Mouse (Mus musculus) midbrain, embryonic 15.5 days (tissue): ENCODE data around the gene Iqsec3. TPM values are rescaled to one million over a fixed set of nuclear protein-coding genes. Genes with fewer than 3 reads are reported as not detected.

Source experiments
- ATAC-seq: fragments of 200-750 bp; cut with Nextera tagmentation; replicated peaks from 2 replicates; pipeline ENCODE4 v1.8.0; 2017; ENCODE audit warnings: moderate TSS enrichment
- H3K27ac ChIP-seq: fragments of 300-500 bp; sonication (generic); 2 replicates; pipeline ENCODE4 v1.5.1; 2015; ENCODE audit warnings: mild to moderate bottlenecking, inconsistent platforms
- H3K27me3 ChIP-seq: fragments of 300-500 bp; sonication (generic); replicated peaks from 2 replicates; pipeline ENCODE4 v1.6.1; 2015; ENCODE audit warnings: inconsistent platforms
- H3K36me3 ChIP-seq: fragments of 300-500 bp; sonication (generic); replicated peaks from 2 replicates; pipeline ENCODE4 v1.6.1; 2015; ENCODE audit warnings: inconsistent platforms
- H3K4me1 ChIP-seq: fragments of 300-500 bp; sonication (generic); 2 replicates; pipeline ENCODE4 v1.6.1; 2015; ENCODE audit warnings: inconsistent platforms
- H3K4me2 ChIP-seq: fragments of 300-500 bp; sonication (generic); 2 replicates; pipeline ENCODE4 v1.6.1; 2015; ENCODE audit warnings: inconsistent platforms, mild to moderate bottlenecking, moderate library complexity
- H3K4me3 ChIP-seq: fragments of 300-500 bp; sonication (generic); 2 replicates; pipeline ENCODE4 v1.5.1; 2015; ENCODE audit warnings: mild to moderate bottlenecking, inconsistent platforms
- H3K9ac ChIP-seq: fragments of 300-500 bp; sonication (generic); 2 replicates; pipeline ENCODE4 v1.6.1; 2015; ENCODE audit warnings: mild to moderate bottlenecking, inconsistent platforms
- H3K9me3 ChIP-seq: fragments of 300-500 bp; sonication (generic); 2 replicates; pipeline ENCODE4 v1.6.1; 2016; ENCODE audit warnings: inconsistent platforms
- WGBS: fragments of 180-500 bp; shearing (Covaris S2); methylation state at CpG from one replicate; pipeline ENCODE4 v1.1.7; 2015; ENCODE audit warnings: mixed read lengths; 5-methylcytosine and 5-hydroxymethylcytosine counted together
- polyA plus RNA-seq: library from polyadenylated mRNA; unstranded; fragments of >200 nt; fragmentation: Nextera tagmentation; extraction: Ambion mirVana; gene quantifications from 2 replicates; pipeline ENCODE4 v1.2.1, GENCODE M21; 2015

The Iqsec3 gene
- polyA plus RNA-seq, 1 experiment from 2014 or later: 13.7 TPM

GRCm38 (mm10) chr6:121344329-121344728, 129.1 kb downstream of the Iqsec3 start:
- Histone ChIP-seq H3K4me1 (0 out of 2 replicates have a peak, but pooled peaks cover 3% of the 10 kb centered on the region), H3K27ac (no peak overlapping the region), H3K4me2 (no peak overlapping the region), H3K9me3 (no peaks in the 10 kb centered on the region), H3K9ac (no peak overlapping the region), H3K4me3 (no peak overlapping the region), H3K27me3 (no peaks in the 10 kb centered on the region), H3K36me3 (no peaks in the 10 kb centered on the region)
- no peak for ATAC-seq
- 75% methylated on average over 5 of the region's 5 CpGs for WGBS

DNA sequence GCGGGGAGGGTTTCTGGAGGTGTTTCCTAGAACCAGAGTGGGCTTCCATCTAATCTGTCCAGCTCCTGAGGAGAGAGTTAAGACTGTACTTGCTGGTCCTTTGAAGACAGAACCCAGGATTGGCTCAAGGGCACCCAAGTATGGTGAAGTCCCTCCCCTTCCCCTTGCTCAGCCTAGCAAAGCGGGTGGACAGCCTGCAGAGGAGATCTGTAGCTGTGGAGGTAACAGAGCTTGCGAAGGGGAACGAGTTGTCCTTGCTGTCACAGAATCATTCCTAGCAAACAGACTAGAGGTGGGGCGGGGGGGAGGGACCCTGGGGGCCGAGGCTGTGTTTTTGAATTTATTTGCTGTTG, 129.7 kb downstream of the Iqsec3 start:
- Histone ChIP-seq H3K9ac (no peak overlapping the region), H3K4me2 (no peak overlapping the region), H3K9me3 (no peaks in the 10 kb centered on the region), H3K4me3 (no peak overlapping the region), H3K4me1 (0 out of 2 replicates have a peak, but pooled peaks cover 3% of the 10 kb centered on the region), H3K36me3 (no peaks in the 10 kb centered on the region), H3K27me3 (no peaks in the 10 kb centered on the region), H3K27ac (no peak overlapping the region)
- no peak for ATAC-seq
- 64% methylated on average over 6 of the region's 6 CpGs for WGBS

DNA sequence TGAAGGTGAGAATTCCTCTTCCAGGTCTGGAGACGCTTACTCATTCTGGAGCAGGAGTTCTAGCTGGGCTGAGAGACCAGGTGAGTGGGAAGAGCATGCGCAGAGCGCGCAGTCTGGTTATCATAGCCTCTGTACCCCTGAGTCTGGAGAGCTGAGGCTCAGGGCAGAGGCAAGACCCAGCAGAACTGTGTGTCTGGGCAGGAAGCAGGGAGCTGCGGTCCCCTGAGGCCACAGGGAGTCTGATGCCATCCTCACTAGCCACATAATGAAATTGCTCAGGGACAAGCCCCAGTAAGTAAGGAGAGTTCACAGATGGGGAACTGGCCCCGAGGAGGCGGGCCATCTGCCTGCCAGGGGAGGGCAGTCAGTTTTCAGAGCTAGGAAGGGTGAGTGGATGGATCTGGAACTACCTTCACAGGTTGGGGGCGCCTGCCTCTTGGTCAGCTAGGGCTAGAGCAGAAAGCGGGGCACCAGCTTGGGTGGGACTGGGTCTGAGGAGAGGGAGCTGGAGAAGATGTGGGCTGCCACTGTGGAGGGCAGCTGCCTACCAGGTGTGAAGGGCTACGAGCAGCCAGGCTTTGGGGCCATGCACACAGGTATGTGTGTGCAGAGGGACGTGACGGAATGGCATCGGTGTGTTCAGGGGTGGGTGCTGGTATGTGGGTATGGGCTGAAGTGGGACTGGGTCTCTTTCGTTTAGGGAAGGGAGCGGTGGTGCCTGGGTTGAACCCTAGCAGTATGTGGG, 130.3 kb downstream of the Iqsec3 start, which contains the start of gene Slc6a12:
Slc6a12 (plus strand) TSS at position 51 of the 745 bp plus-strand sequence.
- no peak within 1 kb of the TSS for H3K9ac ChIP-seq
- no peak within 1 kb of the TSS for H3K4me3 ChIP-seq
- 79% methylated on average over 15 of the region's 15 CpGs for WGBS
- no peak within 1 kb of the TSS for H3K4me2 ChIP-seq
- H3K9me3 ChIP-seq: no peaks in the 10 kb centered on the region
- H3K4me1 ChIP-seq: 0 out of 2 replicates have a peak, but pooled peaks cover 3% of the 10 kb centered on the region
- H3K27me3 ChIP-seq: no peaks in the 10 kb centered on the region
- H3K36me3 ChIP-seq: no peaks in the 10 kb centered on the region
- H3K27ac ChIP-seq: no peak within 1 kb of the TSS
- no peak; the same call in 1 of the 2 replicates for ATAC-seq

GRCm38 (mm10) chr6:121341650-121342049, 131.8 kb downstream of the Iqsec3 start:
- no peak for ATAC-seq
- 90% methylated on average over 6 of the region's 6 CpGs for WGBS
- H3K4me3 ChIP-seq: no peak overlapping the region
- no peaks in the 10 kb centered on the region for H3K36me3 ChIP-seq
- H3K9me3 ChIP-seq: no peaks in the 10 kb centered on the region
- H3K4me2 ChIP-seq: no peak overlapping the region
- no peak overlapping the region for H3K9ac ChIP-seq
- H3K4me1 ChIP-seq: 0 out of 2 replicates have a peak, but pooled peaks cover 3% of the 10 kb centered on the region
- no peaks in the 10 kb centered on the region for H3K27me3 ChIP-seq
- H3K27ac ChIP-seq: no peak overlapping the region

GRCm38 (mm10) chr6:121338519-121338896, 135.0 kb downstream of the Iqsec3 start:
- Histone ChIP-seq H3K36me3 (no peaks in the 10 kb centered on the region), H3K4me2 (no peak overlapping the region), H3K27me3 (no peaks in the 10 kb centered on the region), H3K9ac (no peak overlapping the region), H3K9me3 (no peaks in the 10 kb centered on the region), H3K4me1 (no peaks in the 10 kb centered on the region), H3K4me3 (no peak overlapping the region), H3K27ac (no peak overlapping the region)
- WGBS: 55% methylated on average over 4 of the region's 4 CpGs
- 0 out of 2 replicates have a peak, but pooled peaks have one; percentile 19 for ATAC-seq

DNA sequence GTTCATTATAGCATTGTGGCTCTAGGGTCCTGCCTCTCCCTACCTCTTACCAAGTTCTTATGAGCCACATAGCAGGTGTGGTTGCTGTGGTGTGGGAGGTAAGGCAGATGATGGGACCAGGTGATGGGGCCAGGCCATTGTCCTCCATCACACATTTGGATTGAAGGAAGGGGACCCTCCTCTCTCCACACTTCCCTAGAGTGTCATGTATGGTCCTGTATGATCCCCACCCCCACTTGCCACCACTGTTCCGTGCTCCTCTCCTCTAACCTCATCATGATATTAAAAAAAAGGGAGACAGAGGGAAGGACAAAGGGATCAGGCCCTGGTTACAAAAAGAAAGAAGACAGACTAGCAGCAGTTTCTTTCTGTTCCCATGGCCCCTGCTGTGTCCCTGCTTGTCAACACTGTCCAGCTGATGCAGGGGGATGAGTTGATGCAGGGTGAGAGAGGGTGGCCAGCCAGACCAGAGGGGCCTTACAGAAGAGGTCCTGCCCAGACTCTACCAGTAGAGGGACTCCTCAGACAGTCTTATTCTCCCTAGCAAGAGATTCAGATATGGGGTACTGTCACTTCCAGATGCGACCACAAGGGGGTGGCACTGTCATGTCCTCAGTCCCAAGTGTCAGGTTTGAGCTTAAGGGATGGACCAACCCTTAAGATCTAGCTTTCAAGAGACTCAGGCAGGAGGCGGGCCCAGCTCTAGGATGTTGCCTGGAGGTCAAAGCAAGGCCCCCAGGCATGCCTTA, 135.5 kb downstream of the Iqsec3 start:
- Histone ChIP-seq H3K27me3 (no peaks in the 10 kb centered on the region), H3K9me3 (no peaks in the 10 kb centered on the region), H3K4me2 (no peak overlapping the region), H3K36me3 (no peaks in the 10 kb centered on the region), H3K27ac (no peak overlapping the region), H3K4me3 (no peak overlapping the region), H3K4me1 (no peaks in the 10 kb centered on the region), H3K9ac (no peak overlapping the region)
- ATAC-seq: peak; percentile 87
- WGBS: 20% methylated on average over 3 of the region's 3 CpGs

- Histone ChIP-seq H3K9ac (no peak overlapping the region), H3K27me3 (no peaks in the 10 kb centered on the region), H3K4me2 (no peak overlapping the region), H3K9me3 (no peaks in the 10 kb centered on the region), H3K27ac (no peak overlapping the region), H3K4me1 (no peaks in the 10 kb centered on the region), H3K4me3 (no peak overlapping the region), H3K36me3 (no peaks in the 10 kb centered on the region)
- WGBS: 92% methylated on average over 9 of the region's 9 CpGs
- ATAC-seq: no peak
These were observed 136.2 kb downstream of the Iqsec3 start for GRCm38 (mm10) chr6:121337229-121337628.

DNA sequence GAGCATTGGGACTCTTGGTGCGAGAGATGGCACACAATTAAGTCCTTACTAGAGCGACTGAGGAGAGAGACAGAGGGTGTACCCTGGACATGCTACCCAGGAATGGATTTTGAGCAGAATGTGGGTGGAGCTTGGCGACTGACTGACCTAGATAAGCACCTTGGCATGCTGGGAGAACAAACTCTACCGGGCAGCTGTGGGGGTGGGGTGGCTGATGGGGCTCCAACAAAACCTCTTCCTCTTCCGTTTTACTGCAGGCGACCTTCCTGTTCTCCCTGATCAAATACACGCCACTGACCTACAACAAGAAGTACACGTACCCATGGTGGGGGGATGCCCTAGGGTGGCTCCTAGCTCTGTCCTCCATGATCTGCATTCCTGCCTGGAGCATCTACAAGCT, 136.9 kb downstream of the Iqsec3 start:
- Histone ChIP-seq H3K9ac (no peak overlapping the region), H3K27ac (no peak overlapping the region), H3K4me1 (no peaks in the 10 kb centered on the region), H3K4me3 (no peak overlapping the region), H3K9me3 (no peaks in the 10 kb centered on the region), H3K27me3 (no peaks in the 10 kb centered on the region), H3K4me2 (no peak overlapping the region), H3K36me3 (no peaks in the 10 kb centered on the region)
- WGBS: 76% methylated on average over 8 of the region's 8 CpGs
- no peak for ATAC-seq

GRCm38 (mm10) chr6:121335841-121336240, 137.6 kb downstream of the Iqsec3 start:
- Histone ChIP-seq H3K4me2 (no peak overlapping the region), H3K27ac (no peak overlapping the region)

GRCm38 (mm10) chr6:121329848-121330508, 143.5 kb downstream of the Iqsec3 start:
- ATAC-seq: 0 out of 2 replicates have a peak, but pooled peaks have one; percentile 16
- Histone ChIP-seq H3K4me3 (no peak overlapping the region), H3K36me3 (no peaks in the 10 kb centered on the region), H3K9me3 (no peaks in the 10 kb centered on the region), H3K4me2 (no peak overlapping the region), H3K9ac (no peak overlapping the region), H3K4me1 (peaks cover 8% of the 10 kb centered on the region; the same call in 1 of the 2 replicates), H3K27ac (no peak overlapping the region), H3K27me3 (no peaks in the 10 kb centered on the region)
- WGBS: 12% methylated on average over 10 of the region's 10 CpGs

More at GRCm38 (mm10) chr6:121335841-121336240, 137.6 kb downstream of the Iqsec3 start:
- Histone ChIP-seq H3K27me3 (no peaks in the 10 kb centered on the region), H3K4me3 (no peak overlapping the region), H3K36me3 (no peaks in the 10 kb centered on the region), H3K9ac (no peak overlapping the region), H3K9me3 (no peaks in the 10 kb centered on the region), H3K4me1 (no peaks in the 10 kb centered on the region)
- no peak for ATAC-seq
- WGBS: 89% methylated on average over 9 of the region's 9 CpGs

DNA sequence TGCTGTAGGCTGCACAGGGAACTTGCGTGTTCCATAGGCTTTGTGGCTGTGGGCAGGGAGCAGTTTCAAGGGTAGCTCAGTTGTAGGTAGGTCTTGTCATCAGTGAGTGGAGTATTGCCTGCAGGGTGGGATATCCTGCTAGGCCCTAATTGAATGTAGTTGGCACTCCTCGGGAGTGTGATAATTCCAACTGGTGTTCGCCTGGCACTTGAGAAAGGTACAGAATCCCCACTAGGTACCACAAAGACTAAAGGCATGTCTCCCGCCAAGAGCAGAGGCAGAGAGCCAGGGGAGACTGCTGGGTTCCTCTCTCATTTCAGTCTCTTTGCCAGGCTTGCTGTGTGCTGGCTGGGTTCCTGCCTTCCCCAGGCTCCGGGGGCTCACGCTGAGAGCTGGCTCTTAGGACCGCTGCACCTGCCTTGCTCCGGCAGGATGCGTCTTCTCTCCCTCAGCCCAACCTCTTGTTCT, 145.0 kb downstream of the Iqsec3 start:
- no peak overlapping the region for H3K9ac ChIP-seq
- WGBS: 37% methylated on average over 9 of the region's 9 CpGs
- ATAC-seq: no peak
- no peak overlapping the region for H3K27ac ChIP-seq
- H3K9me3 ChIP-seq: no peaks in the 10 kb centered on the region
- H3K27me3 ChIP-seq: no peaks in the 10 kb centered on the region
- no peak overlapping the region for H3K4me2 ChIP-seq
- H3K4me1 ChIP-seq: peaks cover 8% of the 10 kb centered on the region; the same call in 1 of the 2 replicates
- H3K36me3 ChIP-seq: no peaks in the 10 kb centered on the region
- H3K4me3 ChIP-seq: no peak overlapping the region

DNA sequence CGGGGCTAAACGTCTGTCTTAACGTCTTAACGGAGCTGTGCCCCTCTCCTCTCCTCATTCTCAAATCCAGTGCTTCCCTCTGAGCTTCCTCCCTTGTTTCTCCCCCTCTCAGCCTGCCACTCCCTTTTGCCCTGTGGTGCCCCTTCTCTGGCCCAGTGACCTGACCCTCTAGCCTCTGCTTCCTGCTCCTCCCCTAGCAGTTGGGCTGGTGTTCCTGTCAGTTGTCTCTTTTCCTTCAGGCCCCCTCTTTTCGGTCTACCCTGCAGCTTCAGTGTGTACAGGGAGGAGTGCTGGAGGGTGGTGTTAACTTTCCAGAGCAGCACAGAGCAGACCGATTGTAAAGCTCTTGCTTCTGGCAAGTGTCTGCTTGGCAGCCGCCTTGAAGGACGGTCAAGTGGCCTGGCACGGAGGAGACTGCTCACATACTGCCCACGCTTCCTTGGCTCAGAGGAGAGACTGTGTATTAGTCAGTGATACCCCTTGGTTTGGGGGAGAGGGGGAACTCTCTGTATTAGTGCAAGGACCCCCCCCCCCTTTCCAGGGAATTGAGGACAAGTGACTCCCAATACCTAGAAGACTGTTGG, 146.9 kb downstream of the Iqsec3 start:
- H3K4me1 ChIP-seq: peaks cover 8% of the 10 kb centered on the region; the same call in 1 of the 2 replicates
- WGBS: 74% methylated on average over 10 of the region's 10 CpGs
- H3K36me3 ChIP-seq: no peaks in the 10 kb centered on the region
- H3K27me3 ChIP-seq: no peaks in the 10 kb centered on the region
- H3K4me2 ChIP-seq: no peak overlapping the region
- no peaks in the 10 kb centered on the region for H3K9me3 ChIP-seq
- H3K4me3 ChIP-seq: no peak overlapping the region
- no peak for ATAC-seq
- no peak overlapping the region for H3K9ac ChIP-seq
- no peak overlapping the region for H3K27ac ChIP-seq
